Mouse (Mus musculus) kidney, adult 8-10 months (tissue): ENCODE measurements at regions not wholly inside any gene's neighbourhood (a gene's known extent, or its start where the extent isn't known, plus 50 kb on each side); places are given as distances from the start of the nearest gene placed in this dataset.
A peak's percentile ranks its signal among the peaks of the same experiment; 100 is the strongest.

ENCODE experiments used
- DNase-seq, 2 experiments: peaks; one replicate each; pipeline ENCODE4 v3.0.0; 2022

GRCm38 (mm10) chr11:48431316-48431715 is 368.8 kb upstream of the Rack1 start:
- DNase-seq, result no peak

DNA sequence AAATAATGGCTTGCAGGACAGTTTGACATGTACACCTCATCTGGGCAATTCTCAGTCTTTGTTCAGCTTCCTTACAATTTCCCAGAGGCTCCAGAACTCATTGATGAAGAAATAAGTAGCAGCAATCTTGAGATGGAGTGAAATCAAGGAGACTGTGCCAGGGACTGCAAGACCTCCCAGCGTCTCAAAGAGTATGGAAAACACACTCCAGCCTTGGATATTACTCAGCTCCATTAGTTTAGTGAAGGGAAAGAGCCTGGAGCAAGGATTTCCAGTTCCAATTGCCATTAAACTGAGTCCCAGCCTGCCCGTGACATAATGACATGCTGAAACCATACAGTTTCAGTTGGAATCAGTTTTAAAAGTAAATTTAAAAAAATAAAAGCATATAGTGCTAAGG is 372.7 kb upstream of the Rack1 start:
- no peak for DNase-seq

- no peak for DNase-seq
These were observed 373.7 kb upstream of the Rack1 start for GRCm38 (mm10) chr11:48426446-48426845.

GRCm38 (mm10) chr11:48418066-48418756 is 381.9 kb upstream of the Rack1 start:
- no peak for DNase-seq

- no peak for DNase-seq
These were observed 382.5 kb upstream of the Rack1 start for GRCm38 (mm10) chr11:48417615-48418014.

DNA sequence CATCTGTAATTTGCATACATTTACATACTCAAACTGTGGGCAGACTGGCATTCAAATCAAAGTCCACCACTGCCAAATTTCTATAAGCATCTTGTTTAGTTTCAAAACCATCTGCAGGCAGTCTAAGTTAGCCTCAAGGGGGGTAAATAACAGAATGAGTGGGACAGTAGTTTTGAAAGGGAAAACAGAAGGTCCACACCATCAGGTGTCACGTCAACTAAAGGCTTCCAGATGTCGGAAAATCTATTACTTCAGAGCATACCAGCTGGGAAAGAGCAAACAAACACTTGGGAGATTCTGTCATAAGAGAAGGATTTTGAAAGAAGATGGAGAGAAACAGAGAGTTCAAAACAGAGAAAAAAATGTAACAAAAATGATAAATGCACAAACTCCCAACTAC is 402.1 kb upstream of the Rack1 start:
- DNase-seq, result no peak

DNA sequence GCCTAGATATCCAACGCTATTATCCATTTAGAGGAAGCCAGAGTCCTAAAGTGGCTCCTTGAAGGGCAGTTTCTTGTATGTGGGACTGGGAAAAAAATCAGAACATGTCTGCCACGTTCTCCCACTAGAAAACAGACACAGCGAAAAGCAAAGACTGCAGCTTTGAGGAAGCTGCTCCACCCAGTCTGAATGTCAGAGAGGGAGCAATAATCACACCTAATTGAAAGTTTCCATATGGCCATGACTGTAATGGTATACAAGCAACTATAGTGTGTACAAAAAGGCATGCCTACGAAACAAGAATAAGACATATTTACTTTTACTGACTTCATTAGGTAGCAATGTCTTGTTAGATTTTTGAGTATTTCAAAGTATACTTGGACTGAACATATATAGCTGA is 392.7 kb upstream of the Sgcd start:
- DNase-seq, result no peak

DNA sequence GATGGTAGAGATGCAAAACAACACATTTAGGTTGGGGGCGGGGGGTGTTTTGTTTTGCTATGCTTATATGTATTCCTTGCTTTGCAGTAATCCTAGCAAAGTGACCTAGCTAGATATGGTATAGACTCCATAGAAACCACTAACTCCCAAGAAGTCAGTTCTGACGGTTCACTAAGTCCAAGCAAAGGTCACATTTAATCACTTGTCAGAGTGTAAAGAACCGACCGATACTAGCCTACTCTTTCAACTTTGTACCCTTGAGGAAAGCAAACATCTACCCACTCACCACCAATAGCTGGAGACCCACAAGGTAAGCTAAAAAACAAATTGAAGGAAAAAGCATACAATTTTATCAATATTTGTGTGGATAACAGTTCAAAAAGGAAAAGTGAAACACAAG is 389.3 kb upstream of the Sgcd start:
- DNase-seq, result no peak

- no peak for DNase-seq
These were observed 388.5 kb upstream of the Sgcd start for GRCm38 (mm10) chr11:48377269-48377668.

- no peak for DNase-seq
These were observed 362.7 kb upstream of the Sgcd start for GRCm38 (mm10) chr11:48351349-48352023.

GRCm38 (mm10) chr11:48314500-48314899 is 325.7 kb upstream of the Sgcd start:
- DNase-seq, result no peak

- DNase-seq, result no peak
These were observed 306.6 kb upstream of the Sgcd start for GRCm38 (mm10) chr11:48295370-48295769.

DNA sequence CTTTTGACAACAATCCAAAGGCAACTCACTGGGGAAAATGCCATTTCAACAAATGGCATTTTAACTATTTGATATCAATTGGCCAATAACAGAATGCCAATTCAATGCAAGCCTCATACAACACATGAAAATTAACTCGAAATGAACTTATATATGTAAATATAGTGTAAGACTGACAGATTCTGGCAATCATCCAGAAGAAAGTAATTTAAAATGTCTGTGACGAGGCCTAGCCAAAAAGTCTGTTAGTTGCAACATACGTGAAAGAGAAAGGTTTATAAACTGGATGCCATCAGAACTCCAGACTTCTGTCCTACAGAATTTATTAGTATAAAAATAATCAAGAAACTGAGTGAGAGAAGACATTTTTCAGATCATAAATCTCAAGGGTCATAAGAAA is 273.7 kb upstream of the Sgcd start:
- DNase-seq, result no peak

- no peak for DNase-seq
These were observed 272.3 kb upstream of the Sgcd start for GRCm38 (mm10) chr11:48261089-48261488.

GRCm38 (mm10) chr11:48250678-48251317 is 262.0 kb upstream of the Sgcd start:
- no peak for DNase-seq

- no peak for DNase-seq
These were observed 260.5 kb upstream of the Sgcd start for GRCm38 (mm10) chr11:48249315-48249714.

GRCm38 (mm10) chr11:48221156-48221555 is 232.4 kb upstream of the Sgcd start:
- no peak for DNase-seq

- DNase-seq, result no peak
These were observed 230.4 kb upstream of the Sgcd start for GRCm38 (mm10) chr11:48219157-48219556.

GRCm38 (mm10) chr11:48216762-48217161 is 228.0 kb upstream of the Sgcd start:
- DNase-seq, result no peak

- DNase-seq, result no peak
These were observed 197.8 kb upstream of the Sgcd start for GRCm38 (mm10) chr11:48186604-48187003.

DNA sequence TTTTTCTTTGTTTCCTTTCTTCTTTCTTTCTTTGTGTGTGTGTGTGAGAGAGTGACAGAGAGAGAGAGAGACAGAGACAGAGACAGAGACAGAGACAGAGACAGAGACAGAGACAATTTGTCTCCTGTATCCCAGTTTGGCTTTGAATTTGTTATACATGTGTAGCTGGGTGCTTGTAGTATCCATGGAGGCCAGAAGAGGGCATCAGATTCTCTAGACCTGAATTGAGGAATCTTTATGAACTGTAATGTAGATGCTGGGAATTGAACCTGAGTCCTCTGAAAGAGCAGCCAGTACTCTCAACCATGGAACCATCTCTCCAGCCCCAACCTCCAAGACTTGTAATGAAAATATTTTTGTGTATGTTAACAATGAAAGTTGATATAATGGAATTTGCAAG is 190.2 kb upstream of the Sgcd start:
- DNase-seq, result peak in 1 of 2 experiments; percentile 26

DNA sequence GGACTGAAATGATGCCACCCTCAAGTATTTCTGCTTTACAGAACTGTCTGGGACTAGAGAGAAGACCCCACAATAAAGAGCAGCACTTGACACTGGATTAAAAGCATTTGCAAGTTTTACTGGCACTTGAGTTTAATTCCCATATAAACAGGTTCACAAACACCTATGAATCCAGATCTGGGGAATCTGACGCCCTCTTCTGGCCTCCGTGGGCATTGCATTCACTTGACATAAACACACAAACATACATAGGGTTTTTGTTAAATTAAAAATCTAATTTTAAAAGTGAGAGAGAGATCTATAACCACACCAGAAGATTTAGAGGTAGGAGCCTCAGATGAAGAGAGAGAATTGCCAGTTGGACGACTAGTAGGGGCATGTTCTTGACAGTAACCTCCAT is 189.4 kb upstream of the Sgcd start:
- DNase-seq, result peak in 1 of 2 experiments; percentile 2

DNA sequence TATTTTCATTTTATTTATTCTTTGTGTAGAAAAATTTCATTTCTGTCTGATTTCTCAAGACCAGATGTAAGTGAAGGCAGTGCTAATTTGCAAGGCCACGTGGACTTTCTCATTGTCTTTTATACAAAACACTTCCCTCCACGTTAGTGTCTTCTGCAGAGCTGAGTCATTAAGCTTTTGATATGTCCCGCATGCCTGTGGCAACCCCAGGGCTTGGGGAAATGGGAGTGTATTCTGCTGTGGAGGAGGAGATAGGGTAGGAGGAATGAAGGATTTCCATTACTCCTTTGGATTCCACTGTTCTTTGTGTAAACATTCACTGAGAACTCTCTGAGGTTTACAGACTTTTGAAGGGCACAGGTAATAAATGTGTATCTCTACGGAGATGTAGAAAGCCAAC is 187.7 kb upstream of the Sgcd start:
- DNase-seq, result no peak

DNA sequence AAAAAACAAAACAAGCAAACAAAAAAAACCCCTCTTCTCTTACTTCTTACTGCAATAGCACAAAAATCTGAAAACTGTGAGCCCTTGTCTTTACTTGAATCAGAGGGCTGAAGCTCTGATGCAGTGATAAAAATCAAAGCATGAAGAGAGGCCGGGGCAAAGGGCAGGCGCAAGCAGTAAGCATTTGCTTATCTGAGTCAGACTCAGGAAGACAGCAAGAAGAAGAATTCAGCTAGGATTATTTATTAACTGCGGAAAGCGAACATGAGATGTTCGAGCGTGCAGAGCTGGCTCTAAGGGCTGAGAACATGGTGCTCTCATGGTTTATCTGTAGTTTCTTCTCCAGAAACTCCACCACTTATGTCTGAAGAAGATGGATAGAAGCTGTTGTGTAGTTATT is 163.4 kb upstream of the Sgcd start:
- peak in 1 of 2 experiments; percentile 0 for DNase-seq
